Mouse (Mus musculus) midbrain, postnatal 0 days (tissue): ENCODE measurements at regions not wholly inside any gene's neighbourhood (a gene's known extent, or its start where the extent isn't known, plus 50 kb on each side); places are given as distances from the start of the nearest gene placed in this dataset.

Source experiments
- ATAC-seq: fragments of 200-750 bp; cut with Nextera tagmentation; 2 replicates; pipeline ENCODE4 v1.8.0; 2017; ENCODE audit warnings: moderate number of reproducible peaks, mild to moderate bottlenecking, moderate TSS enrichment, moderate library complexity; ENCODE audit not compliant: low FRiP score
- DNase-seq: peaks from one replicate; pipeline ENCODE4 v3.0.0-alpha.2; 2015; ENCODE audit warnings: low spot score
- H3K27ac ChIP-seq: fragments of 300-500 bp; sonication (generic); 2 replicates; pipeline ENCODE4 v1.5.1; 2014; ENCODE audit warnings: low read depth, mild to moderate bottlenecking, low read length, mixed read lengths
- H3K27me3 ChIP-seq: fragments of 300-500 bp; sonication (generic); 2 replicates; pipeline ENCODE4 v1.6.1; 2014; ENCODE audit warnings: low read length, control low read depth, mixed read lengths; ENCODE audit not compliant: insufficient read depth
- H3K36me3 ChIP-seq: fragments of 300-500 bp; sonication (generic); 2 replicates; pipeline ENCODE4 v1.6.1; 2014; ENCODE audit warnings: low read length, control low read depth, mixed read lengths; ENCODE audit not compliant: insufficient read depth
- H3K4me1 ChIP-seq: fragments of 300-500 bp; sonication (generic); 2 replicates; pipeline ENCODE4 v1.6.1; 2014; ENCODE audit warnings: mild to moderate bottlenecking, control low read depth, antibody characterized with exemption, low read length, mixed read lengths; ENCODE audit not compliant: insufficient read depth
- H3K4me2 ChIP-seq: fragments of 300-500 bp; sonication (generic); 2 replicates; pipeline ENCODE4 v1.6.1; 2014; ENCODE audit warnings: low read depth, mild to moderate bottlenecking, low read length, mixed read lengths; ENCODE audit not compliant: poor library complexity, severe bottlenecking
- H3K4me3 ChIP-seq: fragments of 300-500 bp; sonication (generic); 2 replicates; pipeline ENCODE4 v1.5.1; 2014; ENCODE audit warnings: low read depth, mild to moderate bottlenecking, low read length, moderate library complexity
- H3K9ac ChIP-seq: fragments of 300-500 bp; sonication (generic); replicated peaks from 2 replicates; pipeline ENCODE4 v1.6.1; 2014; ENCODE audit warnings: mild to moderate bottlenecking, low read length, moderate library complexity, mixed read lengths; ENCODE audit not compliant: poor library complexity, severe bottlenecking
- H3K9me3 ChIP-seq: fragments of 300-500 bp; sonication (generic); 2 replicates; pipeline ENCODE4 v1.6.1; 2016; ENCODE audit warnings: low read length, control low read depth
- CTCF ChIP-seq: IDR thresholded peaks from 2 replicates; pipeline ENCODE4 v1.5.1; 2016; ENCODE audit warnings: antibody characterized with exemption, mild to moderate bottlenecking
- WGBS: fragments of 180-500 bp; shearing (Covaris S2); extraction: QIAGEN DNeasy Blood & Tissue Kit; methylation state at CpG from one replicate; pipeline ENCODE4 v1.1.7; 2014; 5-methylcytosine and 5-hydroxymethylcytosine counted together

GRCm38 (mm10) chr17:84110000-84110695, 77.6 kb downstream of the Zfp36l2 start:
- no peak overlapping the region for H3K9ac ChIP-seq
- WGBS: 80% methylated on average over 9 of the region's 9 CpGs
- TF ChIP-seq CTCF: no peak
- H3K4me1 ChIP-seq: no peaks in the 10 kb centered on the region
- H3K27me3 ChIP-seq: no peaks in the 10 kb centered on the region
- no peak overlapping the region for H3K4me2 ChIP-seq
- H3K27ac ChIP-seq: no peak overlapping the region
- DNase-seq (no peak), ATAC-seq (no peak)
- H3K4me3 ChIP-seq: no peak overlapping the region
- H3K9me3 ChIP-seq: no peaks in the 10 kb centered on the region
- no peaks in the 10 kb centered on the region for H3K36me3 ChIP-seq

DNA sequence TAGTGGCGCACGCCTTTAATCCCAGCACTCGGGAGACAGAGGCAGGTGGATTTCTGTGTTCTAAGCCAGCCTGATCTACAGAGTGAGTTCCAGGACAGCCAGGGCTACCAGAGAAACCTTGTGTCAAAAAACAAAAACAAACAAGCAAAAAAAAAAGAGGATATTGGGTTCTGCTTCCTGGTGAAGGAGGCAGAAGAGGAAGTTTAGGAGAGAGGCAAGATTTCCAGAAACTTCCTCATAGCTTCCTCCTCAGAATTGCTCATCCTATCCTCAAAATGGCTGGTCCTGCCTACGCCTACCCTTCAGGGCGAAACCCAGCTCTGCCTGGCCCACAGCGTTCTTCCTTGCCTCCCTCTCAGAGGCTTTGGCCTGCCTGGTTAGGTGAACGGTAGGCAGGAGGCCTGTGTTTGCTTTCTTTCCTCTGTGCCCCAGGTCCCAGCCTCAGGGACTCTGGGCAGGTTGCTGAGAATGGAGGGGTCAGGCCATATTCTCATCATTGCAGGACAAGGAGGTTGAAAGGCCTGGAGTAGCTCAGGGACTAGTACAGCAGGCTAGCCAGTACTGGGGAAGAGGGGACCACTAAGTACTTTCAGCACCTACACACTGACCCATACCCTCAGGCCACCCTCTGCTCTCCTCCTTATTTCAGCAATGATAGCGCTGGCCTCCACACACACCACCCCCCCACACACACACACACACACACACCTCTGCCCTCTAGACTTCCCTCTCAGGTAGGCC, 79.6 kb downstream of the Zfp36l2 start:
- ATAC-seq (no peak), DNase-seq (no peak)
- H3K9me3 ChIP-seq: no peaks in the 10 kb centered on the region
- no peak overlapping the region for H3K27ac ChIP-seq
- no peak for TF ChIP-seq CTCF
- H3K9ac ChIP-seq: no peak overlapping the region
- 91% methylated on average over 8 of the region's 8 CpGs for WGBS
- H3K4me2 ChIP-seq: no peak overlapping the region
- H3K4me1 ChIP-seq: no peaks in the 10 kb centered on the region
- no peaks in the 10 kb centered on the region for H3K36me3 ChIP-seq
- no peak overlapping the region for H3K4me3 ChIP-seq
- H3K27me3 ChIP-seq: no peaks in the 10 kb centered on the region

- Histone ChIP-seq H3K27me3 (no peaks in the 10 kb centered on the region), H3K9ac (no peak overlapping the region), H3K4me2 (no peak overlapping the region), H3K36me3 (no peaks in the 10 kb centered on the region), H3K9me3 (no peaks in the 10 kb centered on the region), H3K27ac (no peak overlapping the region), H3K4me1 (no peaks in the 10 kb centered on the region), H3K4me3 (no peak overlapping the region)
- WGBS: 84% methylated on average over 3 of the region's 3 CpGs
- ATAC-seq: no peak
- DNase-seq: no peak
- no peak for TF ChIP-seq CTCF
These were observed 80.2 kb downstream of the Zfp36l2 start for GRCm38 (mm10) chr17:84107497-84107896.

DNA sequence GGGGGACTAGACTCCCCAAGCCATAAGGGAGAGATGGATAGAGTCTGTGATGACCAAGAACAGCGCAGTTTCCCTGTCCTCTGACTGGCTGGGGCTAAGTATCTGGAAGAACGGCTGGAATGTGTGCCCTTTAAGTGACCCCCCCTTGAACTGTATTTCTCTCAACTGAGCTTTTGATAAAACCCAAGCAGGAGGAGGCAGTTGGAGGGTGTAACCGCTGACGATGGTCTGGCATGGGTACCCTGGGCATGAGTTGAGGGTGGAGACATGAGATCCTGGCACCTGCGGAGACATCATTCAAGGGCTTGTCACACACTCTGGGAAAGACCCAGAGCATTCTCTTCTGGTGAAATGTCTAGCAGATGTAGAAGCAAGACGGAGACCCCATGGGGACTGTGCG, 83.5 kb downstream of the Zfp36l2 start:
- ATAC-seq: no peak

DNA sequence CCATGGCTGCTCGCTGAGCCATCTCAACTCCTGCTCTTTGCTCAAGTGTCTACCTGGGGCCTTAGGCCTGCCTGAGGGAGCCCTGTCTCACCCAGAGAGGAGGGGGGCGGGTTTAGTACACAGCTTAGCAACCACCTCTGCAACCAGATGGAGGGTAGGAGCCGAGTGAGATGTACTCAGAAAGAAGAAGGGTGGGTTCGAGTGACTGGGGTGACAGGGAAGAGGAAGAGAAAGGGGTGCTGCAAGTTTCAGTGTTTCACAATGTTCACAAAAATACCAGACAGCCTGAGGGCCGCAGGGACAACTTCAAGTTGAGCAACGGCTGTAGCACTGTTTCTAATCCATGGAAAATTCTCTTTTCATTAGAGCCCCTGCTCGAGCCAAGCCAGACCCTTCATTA, 84.4 kb downstream of the Zfp36l2 start:
- no peaks in the 10 kb centered on the region for H3K27me3 ChIP-seq
- no peaks in the 10 kb centered on the region for H3K4me1 ChIP-seq
- no peak overlapping the region for H3K4me2 ChIP-seq
- DNase-seq (no peak), ATAC-seq (no peak)
- H3K36me3 ChIP-seq: no peaks in the 10 kb centered on the region
- H3K9me3 ChIP-seq: no peaks in the 10 kb centered on the region
- no peak overlapping the region for H3K9ac ChIP-seq
- no peak overlapping the region for H3K27ac ChIP-seq
- WGBS: 67% methylated on average over 7 of the region's 7 CpGs
- no peak for TF ChIP-seq CTCF
- no peak overlapping the region for H3K4me3 ChIP-seq

More for the DNA sequence above, 83.5 kb downstream of the Zfp36l2 start:
- no peaks in the 10 kb centered on the region for H3K36me3 ChIP-seq
- DNase-seq: no peak
- H3K27ac ChIP-seq: no peak overlapping the region
- H3K9me3 ChIP-seq: no peaks in the 10 kb centered on the region
- TF ChIP-seq CTCF: no peak
- no peak overlapping the region for H3K9ac ChIP-seq
- H3K4me3 ChIP-seq: no peak overlapping the region
- H3K27me3 ChIP-seq: no peaks in the 10 kb centered on the region
- H3K4me2 ChIP-seq: no peak overlapping the region
- 85% methylated on average over 7 of the region's 7 CpGs for WGBS
- no peaks in the 10 kb centered on the region for H3K4me1 ChIP-seq

- Histone ChIP-seq H3K27me3 (no peaks in the 10 kb centered on the region), H3K4me1 (no peaks in the 10 kb centered on the region), H3K36me3 (no peaks in the 10 kb centered on the region), H3K9ac (no peak overlapping the region), H3K4me2 (no peak overlapping the region), H3K27ac (no peak overlapping the region), H3K9me3 (no peaks in the 10 kb centered on the region), H3K4me3 (no peak overlapping the region)
- 86% methylated on average over 1 of the region's 1 CpGs for WGBS
- ATAC-seq (no peak), DNase-seq (no peak)
- no peak for TF ChIP-seq CTCF
These were observed 86.1 kb downstream of the Zfp36l2 start for GRCm38 (mm10) chr17:84101652-84102051.
